Mouse (Mus musculus) lung, embryonic 15.5 days (tissue): ENCODE results near the gene Lrrc49. TPM values are rescaled to one million over a fixed set of nuclear protein-coding genes. Genes with fewer than 3 reads are reported as not detected.

Experiments
- ATAC-seq: fragments of 200-750 bp; cut with Nextera tagmentation; 2 replicates; pipeline ENCODE4 v1.8.0; 2017; ENCODE audit warnings: moderate number of reproducible peaks, borderline replicate concordance; ENCODE audit not compliant: low FRiP score, low TSS enrichment; ENCODE audit errors: extremely low read depth
- H3K27ac ChIP-seq: fragments of 300-500 bp; sonication (generic); 2 replicates; pipeline ENCODE4 v1.5.1; 2015; ENCODE audit warnings: moderate library complexity, mild to moderate bottlenecking, inconsistent platforms
- H3K27me3 ChIP-seq: fragments of 300-500 bp; sonication (generic); 2 replicates; pipeline ENCODE4 v1.6.1; 2015; ENCODE audit warnings: inconsistent platforms
- H3K36me3 ChIP-seq: fragments of 300-500 bp; sonication (generic); 2 replicates; pipeline ENCODE4 v1.6.1; 2015; ENCODE audit warnings: inconsistent platforms
- H3K4me1 ChIP-seq: fragments of 300-500 bp; sonication (generic); 2 replicates; pipeline ENCODE4 v1.6.1; 2015; ENCODE audit warnings: inconsistent platforms
- H3K4me2 ChIP-seq: fragments of 300-500 bp; sonication (generic); 2 replicates; pipeline ENCODE4 v1.6.1; 2015; ENCODE audit warnings: inconsistent platforms, mild to moderate bottlenecking, moderate library complexity
- H3K4me3 ChIP-seq: fragments of 300-500 bp; sonication (generic); 2 replicates; pipeline ENCODE4 v1.5.1; 2015; ENCODE audit warnings: mild to moderate bottlenecking, inconsistent platforms
- H3K9ac ChIP-seq: fragments of 300-500 bp; sonication (generic); 2 replicates; pipeline ENCODE4 v1.6.1; 2015; ENCODE audit warnings: inconsistent platforms
- H3K9me3 ChIP-seq: fragments of 300-500 bp; sonication (generic); 2 replicates; pipeline ENCODE4 v1.6.1; 2016; ENCODE audit warnings: inconsistent platforms
- WGBS: fragments of 180-500 bp; shearing (Covaris S2); methylation state at CpG from one replicate; pipeline ENCODE4 v1.1.7; 2015; 5-methylcytosine and 5-hydroxymethylcytosine counted together
- polyA plus RNA-seq: library from polyadenylated mRNA; unstranded; fragments of >200 nt; fragmentation: Nextera tagmentation; extraction: Ambion mirVana; gene quantifications from 2 replicates; pipeline ENCODE4 v1.2.1, GENCODE M21; 2015

Lrrc49 gene
- polyA plus RNA-seq: 16.9 and 17.3 TPM in 2 replicates

DNA sequence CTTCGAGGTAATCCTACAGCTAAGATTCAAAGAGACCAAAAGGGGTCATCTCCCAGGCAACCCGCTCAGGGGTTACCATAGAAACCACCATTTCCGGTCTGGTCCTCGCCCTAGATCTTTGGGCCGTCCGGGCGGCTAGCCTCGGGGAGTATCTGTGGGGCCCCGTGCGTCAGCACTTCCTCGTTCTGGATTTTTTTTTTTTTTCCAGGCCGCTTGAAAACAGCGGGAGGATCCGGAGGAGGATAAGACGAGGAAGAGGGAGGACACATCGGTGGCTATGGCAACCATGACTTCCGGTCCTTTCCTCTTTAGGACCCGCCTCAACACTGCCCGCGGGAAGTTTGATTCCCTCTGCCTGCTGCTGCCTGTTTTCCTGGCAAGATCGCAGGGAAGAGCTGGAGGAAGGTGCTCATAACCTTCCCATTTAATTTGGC, at the start of gene Lrrc49:
Gene Lrrc49 (minus strand): TSS at position 268 of the 434 bp plus-strand sequence.
- Histone ChIP-seq H3K27me3 (no peaks in the 10 kb centered on the region), H3K9ac (peak within 1 kb of the TSS; percentile 48), H3K4me2 (peak within 1 kb of the TSS; percentile 77), H3K4me3 (peak within 1 kb of the TSS; percentile 71), H3K36me3 (0 out of 2 replicates have a peak, but pooled peaks cover 1% of the 10 kb centered on the region), H3K4me1 (peaks cover 9% of the 10 kb centered on the region), H3K27ac (peak within 1 kb of the TSS; percentile 80), H3K9me3 (no peaks in the 10 kb centered on the region)
- 0% methylated on average over 21 of the region's 21 CpGs for WGBS
- peak; percentile 95 for ATAC-seq

DNA sequence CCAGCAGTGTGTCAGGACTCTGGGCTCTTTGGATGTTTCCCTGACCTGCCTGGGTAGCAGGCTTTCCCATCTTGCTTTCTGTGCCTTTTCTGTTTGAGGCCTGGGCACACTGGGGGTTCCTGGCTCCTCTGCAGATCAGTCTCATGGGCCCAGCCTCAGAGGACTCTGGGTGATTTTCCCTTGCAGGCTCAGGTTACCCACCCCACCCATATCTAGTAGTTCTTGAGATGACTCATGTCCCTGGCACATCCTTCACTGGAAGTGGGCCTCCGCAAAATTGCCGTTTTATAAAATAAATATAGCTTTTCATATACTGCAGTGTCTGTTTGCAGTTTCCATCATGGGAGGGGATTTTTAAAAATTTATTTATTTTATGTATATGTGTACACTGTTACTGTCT, 46.4 kb upstream of the Lrrc49 start:
- Histone ChIP-seq H3K36me3 (no peaks in the 10 kb centered on the region), H3K27me3 (no peaks in the 10 kb centered on the region), H3K4me1 (no peaks in the 10 kb centered on the region), H3K27ac (no peak overlapping the region), H3K4me2 (no peak overlapping the region), H3K4me3 (no peak overlapping the region), H3K9me3 (no peaks in the 10 kb centered on the region), H3K9ac (no peak overlapping the region)
- no peak for ATAC-seq
- 71% methylated on average over 2 of the region's 2 CpGs for WGBS

DNA sequence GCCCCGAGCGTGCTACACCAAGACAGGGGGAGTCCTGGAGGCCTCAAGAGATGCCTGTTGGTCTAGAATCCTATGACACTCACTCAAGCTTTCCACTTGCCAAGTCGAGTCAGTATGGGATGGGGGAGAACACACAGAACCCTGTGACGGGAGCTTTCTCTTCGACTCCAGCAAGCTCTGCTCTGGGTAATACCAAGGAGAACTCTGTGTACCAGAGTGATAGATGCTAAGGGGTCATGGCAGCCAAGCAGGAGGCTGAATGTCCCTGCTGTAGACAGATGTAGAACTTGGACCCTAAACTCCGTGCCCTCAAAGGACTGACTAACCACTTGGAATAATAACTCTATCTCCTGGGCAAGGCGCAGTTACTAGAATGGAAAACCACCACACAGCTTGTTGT, 37.0 kb upstream of the Lrrc49 start:
- no peaks in the 10 kb centered on the region for H3K36me3 ChIP-seq
- no peaks in the 10 kb centered on the region for H3K27me3 ChIP-seq
- no peaks in the 10 kb centered on the region for H3K4me1 ChIP-seq
- H3K27ac ChIP-seq: no peak overlapping the region
- H3K9me3 ChIP-seq: no peaks in the 10 kb centered on the region
- H3K9ac ChIP-seq: no peak overlapping the region
- WGBS: 85% methylated on average over 7 of the region's 7 CpGs
- no peak for ATAC-seq
- H3K4me3 ChIP-seq: no peak overlapping the region
- no peak overlapping the region for H3K4me2 ChIP-seq

DNA sequence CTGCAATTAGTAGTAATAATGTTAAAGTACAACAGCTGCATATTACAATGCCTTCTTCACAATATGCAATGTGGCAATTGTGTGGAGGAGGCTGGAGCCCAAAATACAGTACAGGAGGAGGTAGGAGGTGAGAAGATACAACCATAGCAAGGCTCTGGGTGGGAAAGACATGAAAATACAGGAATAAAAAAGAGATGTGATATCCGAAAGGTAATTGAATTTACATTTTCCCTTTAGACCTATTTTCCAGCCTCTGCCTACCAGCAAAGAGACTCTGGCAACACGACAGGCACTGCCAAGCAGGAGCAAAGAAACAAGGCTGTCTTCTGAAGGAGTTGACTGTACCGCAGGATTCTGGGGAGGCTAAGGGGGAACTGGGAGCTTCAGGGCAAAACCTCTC, 31.7 kb upstream of the Lrrc49 start:
- 70% methylated on average over 3 of the region's 3 CpGs for WGBS
- H3K4me1 ChIP-seq: no peaks in the 10 kb centered on the region
- no peaks in the 10 kb centered on the region for H3K27me3 ChIP-seq
- no peak for ATAC-seq
- no peak overlapping the region for H3K9ac ChIP-seq
- H3K4me2 ChIP-seq: no peak overlapping the region
- H3K4me3 ChIP-seq: no peak overlapping the region
- no peaks in the 10 kb centered on the region for H3K36me3 ChIP-seq
- H3K27ac ChIP-seq: no peak overlapping the region
- H3K9me3 ChIP-seq: no peaks in the 10 kb centered on the region

DNA sequence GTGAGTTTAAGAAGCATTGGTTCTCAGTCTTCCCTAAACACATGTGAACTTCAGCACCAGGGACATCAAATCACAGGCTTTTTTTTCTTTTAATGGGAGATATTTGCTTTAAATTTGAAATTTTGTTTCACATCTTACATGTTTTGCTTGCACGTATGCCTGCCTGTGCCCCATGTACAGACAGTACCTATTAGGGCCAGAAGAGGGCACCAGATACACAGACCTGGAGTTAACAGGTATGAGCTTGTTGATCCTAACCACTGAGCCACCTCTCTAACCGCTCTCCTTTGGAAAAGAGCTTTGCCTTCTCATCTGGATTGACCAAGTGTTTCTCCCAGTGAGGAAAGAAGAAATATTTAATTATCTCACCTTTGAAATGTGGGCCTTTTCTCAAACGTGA, 30.3 kb upstream of the Lrrc49 start:
- Histone ChIP-seq H3K9ac (no peak overlapping the region), H3K27me3 (peaks cover 6% of the 10 kb centered on the region; the same call in 1 of the 2 replicates), H3K4me1 (peaks cover 3% of the 10 kb centered on the region; the same call in 1 of the 2 replicates), H3K4me3 (no peak overlapping the region), H3K36me3 (no peaks in the 10 kb centered on the region), H3K9me3 (no peaks in the 10 kb centered on the region), H3K27ac (no peak overlapping the region), H3K4me2 (no peak overlapping the region)
- 57% methylated on average over 3 of the region's 3 CpGs for WGBS
- ATAC-seq: no peak

DNA sequence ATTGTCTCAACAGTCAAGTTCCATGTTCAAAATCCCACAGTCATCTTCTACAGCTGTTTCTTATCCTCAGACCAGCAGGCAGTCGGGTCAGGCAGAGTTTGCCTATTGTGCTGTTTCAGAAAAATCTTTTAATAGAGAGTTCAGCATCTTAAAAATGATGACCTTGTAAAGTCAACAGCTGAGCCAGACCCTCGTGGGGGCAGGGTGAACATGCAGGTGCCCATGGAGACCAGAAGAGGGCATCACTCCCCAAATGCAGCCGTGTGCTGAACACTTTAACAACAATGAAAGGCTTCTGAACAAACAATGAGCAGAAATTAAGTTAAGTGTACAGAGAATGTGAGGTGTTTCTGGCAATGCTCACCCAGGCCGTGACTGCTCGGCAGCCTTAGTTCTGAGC, 27.9 kb upstream of the Lrrc49 start:
- no peak for ATAC-seq
- H3K4me2 ChIP-seq: no peak overlapping the region
- no peaks in the 10 kb centered on the region for H3K36me3 ChIP-seq
- H3K27ac ChIP-seq: no peak overlapping the region
- peaks cover 7% of the 10 kb centered on the region; the same call in 1 of the 2 replicates for H3K27me3 ChIP-seq
- H3K4me1 ChIP-seq: peaks cover 12% of the 10 kb centered on the region
- H3K4me3 ChIP-seq: no peak overlapping the region
- no peak overlapping the region for H3K9ac ChIP-seq
- no peaks in the 10 kb centered on the region for H3K9me3 ChIP-seq
- 48% methylated on average over 5 of the region's 5 CpGs for WGBS

DNA sequence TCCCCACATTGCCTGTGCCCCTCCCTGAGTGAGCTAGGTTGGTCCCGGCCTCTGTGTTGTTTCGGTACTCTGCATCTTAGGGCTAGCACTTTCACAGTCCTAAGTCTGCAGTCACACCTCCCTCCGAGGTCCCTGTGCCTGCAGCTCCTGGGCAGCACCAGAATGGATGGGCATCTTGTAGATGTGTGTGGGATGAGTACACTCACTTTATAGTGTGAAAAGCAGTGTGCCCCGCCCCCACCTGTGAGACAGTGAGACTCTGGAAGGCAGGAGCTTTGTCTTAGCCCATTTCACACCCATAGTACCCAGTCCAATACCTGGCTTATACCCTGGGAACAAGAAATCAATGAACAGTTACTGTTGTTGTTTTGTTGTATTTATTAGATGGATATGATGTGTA, 27.3 kb upstream of the Lrrc49 start:
- H3K36me3 ChIP-seq: no peaks in the 10 kb centered on the region
- no peak for ATAC-seq
- WGBS: 85% methylated on average over 4 of the region's 4 CpGs
- no peak overlapping the region for H3K4me3 ChIP-seq
- peaks cover 7% of the 10 kb centered on the region; the same call in 1 of the 2 replicates for H3K27me3 ChIP-seq
- peaks cover 12% of the 10 kb centered on the region for H3K4me1 ChIP-seq
- no peak overlapping the region for H3K27ac ChIP-seq
- H3K9ac ChIP-seq: no peak overlapping the region
- H3K9me3 ChIP-seq: no peaks in the 10 kb centered on the region
- H3K4me2 ChIP-seq: no peak overlapping the region

DNA sequence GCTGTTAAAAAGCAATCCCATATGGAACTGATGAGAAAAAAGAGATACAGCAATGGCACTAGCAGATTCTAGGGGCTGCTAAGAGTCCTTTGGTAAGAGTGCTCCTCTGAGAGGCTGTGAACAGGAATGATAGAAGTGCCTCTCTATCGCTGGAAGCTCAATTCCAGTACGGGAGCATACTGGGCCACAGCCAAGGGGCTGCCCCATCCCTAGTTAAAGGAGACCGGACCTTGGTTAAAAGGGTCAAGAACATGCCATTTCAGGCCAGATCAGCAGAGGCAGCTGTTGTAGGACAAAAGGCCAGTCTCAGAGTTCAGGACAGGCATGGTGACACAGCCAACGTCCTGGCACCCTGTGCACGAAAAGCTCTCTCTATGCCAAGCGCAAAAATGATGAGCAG, 26.2 kb upstream of the Lrrc49 start:
- no peaks in the 10 kb centered on the region for H3K9me3 ChIP-seq
- 72% methylated on average over 6 of the region's 6 CpGs for WGBS
- no peak overlapping the region for H3K27ac ChIP-seq
- no peak overlapping the region for H3K4me2 ChIP-seq
- H3K4me3 ChIP-seq: no peak overlapping the region
- no peak overlapping the region for H3K9ac ChIP-seq
- no peak for ATAC-seq
- peaks cover 7% of the 10 kb centered on the region; the same call in 1 of the 2 replicates for H3K27me3 ChIP-seq
- H3K36me3 ChIP-seq: no peaks in the 10 kb centered on the region
- H3K4me1 ChIP-seq: peaks cover 12% of the 10 kb centered on the region

DNA sequence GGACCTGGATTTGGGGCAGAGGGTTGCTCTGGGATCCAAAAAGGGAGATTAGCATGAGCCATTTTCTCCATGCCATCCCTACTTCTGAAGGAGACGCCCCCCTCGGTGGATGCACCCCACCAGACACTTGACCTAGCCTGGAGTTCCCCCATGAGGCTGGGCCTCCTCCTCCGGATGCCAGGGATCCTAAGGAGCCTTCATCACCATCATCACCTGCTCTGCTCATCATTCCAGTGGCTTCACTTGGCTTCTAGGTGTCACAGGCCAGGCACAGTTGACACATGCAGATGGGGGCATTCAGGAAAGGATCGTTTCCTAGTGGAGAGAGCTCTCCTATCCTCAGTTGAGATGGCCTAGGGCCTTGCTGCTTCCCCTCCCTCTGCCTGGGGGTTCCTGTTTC, 25.7 kb upstream of the Lrrc49 start:
- WGBS: 31% methylated on average over 4 of the region's 4 CpGs
- Histone ChIP-seq H3K27ac (no peak overlapping the region), H3K4me1 (peaks cover 12% of the 10 kb centered on the region), H3K4me2 (peak overlapping the region; percentile 98), H3K36me3 (no peaks in the 10 kb centered on the region), H3K27me3 (peaks cover 7% of the 10 kb centered on the region; the same call in 1 of the 2 replicates), H3K9ac (peak overlapping the region; percentile 59; the same call in 1 of the 2 replicates), H3K4me3 (peak overlapping the region; percentile 58), H3K9me3 (no peaks in the 10 kb centered on the region)
- no peak for ATAC-seq

DNA sequence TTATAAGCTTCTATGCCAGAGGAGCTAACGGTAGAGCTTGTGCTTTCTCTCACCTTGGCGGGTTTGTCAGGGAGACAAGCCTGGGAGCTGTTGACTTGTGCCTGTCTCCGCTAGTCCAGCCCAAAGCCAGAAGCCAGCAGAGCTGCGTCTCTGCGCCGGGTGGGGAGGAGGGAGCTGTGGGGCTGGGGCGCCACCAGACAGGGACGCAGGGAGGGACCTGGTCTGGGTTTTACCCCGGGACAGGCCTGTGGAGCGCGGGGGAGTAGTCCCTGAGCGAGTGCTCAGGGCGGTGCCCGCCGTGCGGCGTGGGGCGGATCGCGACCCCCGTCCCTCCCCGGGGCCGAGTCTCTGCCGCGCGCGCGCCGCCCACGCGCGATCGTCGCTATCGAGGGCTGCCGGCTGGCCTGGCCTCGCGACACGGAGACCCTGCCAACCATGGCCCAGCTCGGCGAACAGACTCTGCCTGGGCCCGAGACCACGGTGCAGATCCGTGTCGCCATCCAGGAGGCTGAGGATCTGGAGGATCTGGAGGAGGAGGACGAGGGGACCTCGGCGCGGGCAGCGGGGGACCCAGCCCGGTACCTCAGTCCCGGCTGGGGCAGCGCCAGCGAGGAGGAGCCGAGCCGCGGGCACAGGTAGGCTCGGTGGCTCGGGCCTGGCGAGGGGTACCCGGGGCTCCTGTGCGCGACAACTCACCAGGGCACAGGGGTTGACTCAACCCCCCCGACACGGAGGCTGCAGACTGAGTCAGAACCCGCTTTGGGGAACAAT, 25.0 kb upstream of the Lrrc49 start, which contains the start of gene Larp6:
Gene Larp6 (plus strand): TSS at position 219 of the 771 bp plus-strand sequence.
- peak; percentile 83 for ATAC-seq
- WGBS: 1% methylated on average over 66 of the region's 66 CpGs

DNA sequence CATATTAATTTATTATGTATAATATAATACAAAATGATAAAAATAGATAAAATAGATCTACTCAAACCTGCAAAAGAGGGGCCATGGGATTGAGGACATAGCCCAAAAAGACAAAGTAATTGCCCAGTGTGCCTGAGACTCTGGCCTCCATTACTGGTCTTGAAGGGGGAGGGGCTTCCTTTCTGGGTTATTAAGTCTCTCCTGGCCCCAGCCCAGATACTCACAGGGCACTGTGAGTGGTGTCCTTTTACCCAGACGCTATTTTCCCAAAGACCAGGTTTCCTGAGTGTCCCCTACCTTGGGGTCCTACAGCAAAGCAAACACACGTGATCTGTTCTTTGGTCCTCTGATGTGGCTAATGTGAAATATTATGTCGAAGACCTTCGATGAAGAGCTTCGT, 24.1 kb upstream of the Lrrc49 start:
- Histone ChIP-seq H3K27ac (no peak overlapping the region), H3K9ac (no peak overlapping the region), H3K4me1 (peaks cover 12% of the 10 kb centered on the region), H3K27me3 (peaks cover 7% of the 10 kb centered on the region; the same call in 1 of the 2 replicates), H3K36me3 (no peaks in the 10 kb centered on the region), H3K4me2 (0 out of 2 replicates have a peak overlapping the region, but pooled peaks have one; percentile 98), H3K4me3 (no peak overlapping the region), H3K9me3 (no peaks in the 10 kb centered on the region)
- WGBS: 76% methylated on average over 5 of the region's 5 CpGs
- ATAC-seq: no peak

More for the DNA sequence above, 25.0 kb upstream of the Lrrc49 start, which contains the start of gene Larp6:
- Histone ChIP-seq H3K4me2 (peak within 1 kb of the TSS; percentile 98), H3K27me3 (peaks cover 7% of the 10 kb centered on the region; the same call in 1 of the 2 replicates), H3K9me3 (no peaks in the 10 kb centered on the region), H3K27ac (no peak within 1 kb of the TSS), H3K9ac (peak within 1 kb of the TSS; percentile 59), H3K4me1 (peaks cover 12% of the 10 kb centered on the region), H3K4me3 (peak within 1 kb of the TSS; percentile 58), H3K36me3 (no peaks in the 10 kb centered on the region)

DNA sequence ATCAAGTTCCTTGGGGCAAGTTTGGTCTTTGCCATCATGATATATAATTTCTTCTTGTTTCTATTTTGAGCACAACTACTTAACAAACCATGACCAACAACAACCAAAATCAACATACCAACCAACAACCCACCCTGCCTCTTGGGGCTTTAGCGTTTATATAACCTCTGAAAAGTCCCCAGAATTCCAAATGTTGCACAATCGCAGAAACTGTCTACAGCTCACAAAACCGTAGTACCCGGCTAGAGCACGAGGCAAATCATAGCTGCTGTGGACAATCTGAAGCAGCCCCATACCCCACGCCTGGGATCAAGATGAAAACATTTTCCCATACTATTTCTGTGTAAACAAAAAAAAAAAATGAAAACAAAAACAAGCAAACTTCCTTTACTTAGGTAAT, 21.8 kb upstream of the Lrrc49 start:
- peaks cover 12% of the 10 kb centered on the region for H3K4me1 ChIP-seq
- no peak overlapping the region for H3K4me2 ChIP-seq
- H3K27ac ChIP-seq: no peak overlapping the region
- no peak for ATAC-seq
- 67% methylated on average over 6 of the region's 6 CpGs for WGBS
- H3K4me3 ChIP-seq: no peak overlapping the region
- no peak overlapping the region for H3K9ac ChIP-seq
- H3K27me3 ChIP-seq: peaks cover 7% of the 10 kb centered on the region; the same call in 1 of the 2 replicates
- no peaks in the 10 kb centered on the region for H3K9me3 ChIP-seq
- no peaks in the 10 kb centered on the region for H3K36me3 ChIP-seq
